Mouse (Mus musculus) left cerebral cortex, postnatal 4 days (tissue): ENCODE measurements around the gene Dolpp1. TPM values are rescaled to one million over a fixed set of nuclear protein-coding genes. Genes with fewer than 3 reads are reported as not detected.
"Not testable (repeated sequence)": the region's sequence is repeated elsewhere in the genome, so short reads cannot be mapped to it uniquely, and the experiment has no call there.

Experiments used
- DNase-seq: peaks from one replicate; pipeline ENCODE4 v3.0.0-alpha.2; 2022
- intact Hi-C: fragments of 180-260 bp; cut with DNase I; formaldehyde crosslinking; loops from one replicate; pipeline ENCODE4 v1.15.1; 2025
- total RNA-seq, 2 experiments: library from RNA; stranded (reverse); gene quantifications; 2 replicates each; pipeline ENCODE4 v1.2.3; 2021

Dolpp1 gene
- total RNA-seq, 2 experiments from 2014 or later, result 41.1 to 43.9 TPM

GRCm38 (mm10) chr2:30408452-30409100, 16.5 kb downstream of the Dolpp1 start:
- intact Hi-C loops, result no loop called here
- DNase-seq, result no peak

- intact Hi-C loops, result no loop called here
- DNase-seq, result no peak
Observed at GRCm38 (mm10) chr2:30409454-30410176, 17.6 kb downstream of the Dolpp1 start.

- no peak for DNase-seq
- intact Hi-C loops, result no loop called here
Observed at GRCm38 (mm10) chr2:30413038-30413973, 21.3 kb downstream of the Dolpp1 start.

- DNase-seq, result no peak
Observed at GRCm38 (mm10) chr2:30414101-30414500, 22.0 kb downstream of the Dolpp1 start.

GRCm38 (mm10) chr2:30414681-30415080, 22.6 kb downstream of the Dolpp1 start:
- DNase-seq, result no peak
- intact Hi-C loops, result no loop called here

More at GRCm38 (mm10) chr2:30414101-30414500, 22.0 kb downstream of the Dolpp1 start:
- intact Hi-C loops, result no loop called here

- DNase-seq, result peak; percentile 89
- intact Hi-C loops, result no loop called here
Observed at GRCm38 (mm10) chr2:30415157-30415935, 23.3 kb downstream of the Dolpp1 start, which contains the start of gene Crat. TSS of gene Crat (minus strand) at chr2:30415813.

DNA sequence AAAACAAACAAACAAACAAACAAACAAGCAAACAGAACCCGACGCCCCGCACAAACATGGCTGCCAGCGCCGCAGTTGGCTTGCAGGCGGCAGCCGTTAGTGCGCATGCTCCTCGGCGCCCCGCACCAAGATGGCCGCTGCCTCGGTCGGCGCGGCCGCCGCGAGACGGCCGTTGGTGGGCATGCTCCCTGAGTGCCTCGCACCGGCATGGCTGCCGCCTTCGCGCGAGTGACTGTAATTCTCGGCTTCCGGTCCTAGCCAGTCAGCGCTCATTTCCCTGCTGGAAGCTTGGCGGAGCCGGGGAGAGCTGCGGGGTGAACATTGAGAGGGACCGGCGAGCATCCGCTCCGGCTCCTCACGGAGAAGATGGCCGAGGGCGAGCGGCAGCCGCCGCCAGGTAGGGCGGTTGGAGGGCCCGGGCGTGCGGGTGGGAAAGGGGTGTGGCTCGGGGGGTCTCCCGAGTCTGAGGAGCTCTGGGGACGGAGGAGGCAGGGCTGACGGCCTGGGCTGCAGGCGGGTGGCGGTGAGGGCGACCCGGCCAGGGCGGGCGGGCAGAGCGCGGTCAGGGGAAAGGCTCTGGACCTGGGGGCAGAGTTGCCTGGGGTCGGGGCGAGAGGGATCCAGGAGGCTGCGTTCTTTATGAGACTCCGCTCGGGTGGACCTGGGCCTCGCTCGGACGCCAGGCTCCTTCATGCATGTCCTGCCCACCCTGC, 24.0 kb downstream of the Dolpp1 start, which contains the start of gene Ptpa:
Gene Ptpa (plus strand): TSS at position 104 of the 713 bp plus-strand sequence.
- DNase-seq, result peak; percentile 96
- intact Hi-C loops, result no loop called here

DNA sequence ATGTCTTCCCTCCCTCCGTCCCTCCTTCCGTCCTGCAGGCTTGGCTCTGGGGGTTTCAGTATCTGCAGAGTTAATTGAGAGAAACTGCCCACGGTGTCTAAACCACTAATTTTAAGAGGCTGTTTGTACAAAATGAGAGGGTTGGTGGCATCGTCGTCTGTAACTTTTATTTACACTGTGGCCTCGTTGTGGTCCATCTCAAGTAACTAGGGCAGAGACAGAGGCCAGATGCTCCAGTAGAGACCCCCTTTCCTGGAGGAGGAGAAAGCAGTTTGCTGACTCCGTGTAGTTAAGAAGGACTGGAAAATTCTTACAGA, 24.6 kb downstream of the Dolpp1 start:
- intact Hi-C loops, result no loop called here
- DNase-seq, result no peak

GRCm38 (mm10) chr2:30417154-30417553, 25.1 kb downstream of the Dolpp1 start:
- intact Hi-C loops, DNase-seq: not testable (repeated sequence)

- DNase-seq, result no peak
- intact Hi-C loops, result no loop called here
Observed at GRCm38 (mm10) chr2:30417595-30418165, 25.6 kb downstream of the Dolpp1 start.

DNA sequence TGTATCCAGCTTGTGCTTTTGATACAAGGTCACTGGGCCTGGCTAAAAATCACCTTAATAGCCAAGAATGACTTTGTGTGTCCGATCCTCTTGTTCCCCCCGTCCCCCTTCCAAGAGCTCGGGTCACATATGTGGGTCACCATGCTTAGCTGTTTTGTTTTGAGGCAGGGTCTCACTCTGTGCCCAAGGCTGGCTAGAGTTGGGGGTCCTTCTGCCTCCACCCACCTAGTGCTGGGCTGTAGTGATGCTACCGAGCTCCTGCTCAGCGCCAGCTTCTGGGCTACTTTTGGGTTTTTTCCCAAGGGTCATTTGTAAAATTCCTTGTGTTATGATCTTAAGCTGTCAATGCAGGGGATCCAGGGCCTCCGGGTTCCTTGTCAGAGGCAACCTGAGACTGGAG, 26.2 kb downstream of the Dolpp1 start:
- DNase-seq, result no peak
- intact Hi-C loops, result no loop called here

- intact Hi-C loops, result no loop called here
- no peak for DNase-seq
Observed at GRCm38 (mm10) chr2:30419112-30419511, 27.1 kb downstream of the Dolpp1 start.

GRCm38 (mm10) chr2:30421432-30421831, 29.4 kb downstream of the Dolpp1 start:
- no peak for DNase-seq
- intact Hi-C loops, result no loop called here

DNA sequence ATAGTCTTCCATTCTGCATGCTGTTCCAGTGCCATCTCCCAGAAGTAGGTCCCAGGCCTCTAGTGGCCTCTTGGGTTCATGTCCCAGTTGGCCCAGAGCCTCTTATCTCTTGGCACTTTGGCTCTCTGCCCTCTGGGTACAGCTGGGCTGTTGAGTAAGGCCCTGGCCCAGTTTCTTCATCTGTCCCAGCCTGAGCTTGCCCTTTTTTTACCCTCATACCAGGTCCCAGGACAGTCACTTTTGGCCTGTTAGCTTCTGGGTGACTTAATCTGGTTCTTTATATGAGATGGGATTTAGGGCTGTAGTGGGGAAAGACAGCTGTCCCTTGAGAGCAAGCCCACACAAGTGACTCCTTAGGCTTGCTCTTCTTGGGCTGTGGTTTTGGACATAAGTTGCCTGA, 37.1 kb downstream of the Dolpp1 start:
- DNase-seq, result no peak
- intact Hi-C loops, result no loop called here

- intact Hi-C loops, result loop anchor here (5.0 to 10.0 kb wide), 2 partner anchors 357 to 499 kb away; no protein-coding TSS in a partner anchor
- peak; percentile 66 for DNase-seq
Observed at GRCm38 (mm10) chr2:30435326-30436155, 43.5 kb downstream of the Dolpp1 start.

DNA sequence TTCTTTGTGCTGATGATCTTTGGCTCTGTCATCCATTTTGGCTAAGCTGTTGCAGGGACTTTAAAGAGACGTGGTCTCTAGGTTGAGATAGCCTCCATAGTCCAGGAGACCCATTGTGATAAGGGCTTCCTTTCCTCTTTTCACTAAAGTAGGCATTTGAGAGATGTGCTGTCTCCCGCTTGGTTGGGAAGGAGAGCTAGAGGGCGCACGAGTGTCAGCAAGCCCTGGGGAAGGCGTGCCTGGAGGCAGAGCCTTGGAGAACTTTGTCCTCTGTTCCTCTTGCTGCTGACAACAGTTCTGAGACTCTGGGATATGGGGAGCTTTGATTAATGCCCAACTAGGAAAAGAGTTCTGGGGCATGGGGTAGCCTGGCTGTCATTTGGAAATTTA, 44.1 kb downstream of the Dolpp1 start:
- DNase-seq, result peak; percentile 49
- intact Hi-C loops, result loop anchor here (5.0 to 10.0 kb wide), 2 partner anchors 356 to 499 kb away; no protein-coding TSS in a partner anchor

DNA sequence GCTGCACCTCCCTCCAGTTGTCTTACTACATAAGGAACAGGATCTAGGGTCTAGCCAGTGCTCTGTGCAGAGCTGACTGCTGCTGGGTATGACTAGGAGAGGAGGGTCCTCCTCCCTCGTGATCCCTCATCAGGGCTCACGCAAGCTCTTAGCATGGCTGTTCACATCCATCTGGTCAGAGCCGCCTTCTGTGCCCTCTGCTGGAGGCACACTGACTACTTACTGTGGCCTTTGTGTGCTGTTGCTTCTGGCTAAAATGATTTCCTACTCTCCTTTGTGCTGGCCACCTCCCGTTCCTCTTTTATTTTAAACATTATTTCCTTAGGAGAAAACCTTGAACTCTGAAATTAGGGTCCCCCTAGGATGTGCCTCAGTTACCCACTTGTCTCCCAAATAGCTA, 44.8 kb downstream of the Dolpp1 start:
- DNase-seq, result no peak
- intact Hi-C loops, result loop anchor here (5.0 to 10.0 kb wide), 2 partner anchors 355 to 498 kb away; no protein-coding TSS in a partner anchor

DNA sequence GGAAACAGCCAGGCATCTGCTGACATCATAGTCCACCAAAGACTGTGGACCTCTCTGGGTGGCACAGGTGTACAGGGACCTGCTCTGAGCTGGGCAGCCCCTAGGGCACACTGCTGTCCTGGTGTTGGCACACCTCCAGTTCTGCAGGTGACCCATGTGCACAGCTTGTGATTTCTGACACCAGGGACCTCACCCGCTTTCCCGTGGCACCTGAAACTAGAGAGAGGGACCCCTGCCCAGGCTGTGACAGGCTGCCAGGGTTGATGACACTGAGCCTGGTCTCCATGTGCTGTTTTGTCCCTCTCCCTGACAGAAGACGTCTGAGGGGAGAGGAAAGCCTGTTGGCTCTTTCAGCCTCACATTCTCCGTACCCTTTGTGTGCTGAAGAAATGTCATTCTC, 45.7 kb downstream of the Dolpp1 start:
- no peak for DNase-seq
- intact Hi-C loops, result loop anchor here (5.0 to 10.0 kb wide), 2 partner anchors 355 to 497 kb away; no protein-coding TSS in a partner anchor
